Mouse (Mus musculus) forebrain, postnatal 0 days (tissue): ENCODE results near the gene Nup205. TPM values are rescaled to one million over a fixed set of nuclear protein-coding genes. Genes with fewer than 3 reads are reported as not detected.

Source experiments
- ATAC-seq: fragments of 200-750 bp; cut with Nextera tagmentation; 2 replicates; pipeline ENCODE4 v1.8.0; 2017; ENCODE audit warnings: mild to moderate bottlenecking, moderate library complexity
- DNase-seq: peaks from one replicate; pipeline ENCODE4 v3.0.0-alpha.2; 2015
- H3K27ac ChIP-seq: fragments of 300-500 bp; sonication (generic); 2 replicates; pipeline ENCODE4 v1.5.1; 2014; ENCODE audit warnings: low read depth, mild to moderate bottlenecking, antibody characterized with exemption, low read length, moderate library complexity, mixed read lengths
- H3K27me3 ChIP-seq: fragments of 300-500 bp; sonication (generic); 2 replicates; pipeline ENCODE4 v1.6.1; 2014; ENCODE audit warnings: mild to moderate bottlenecking, low read length, mixed read lengths; ENCODE audit not compliant: insufficient read depth
- H3K36me3 ChIP-seq: fragments of 300-500 bp; sonication (generic); 2 replicates; pipeline ENCODE4 v1.6.1; 2014; ENCODE audit warnings: mild to moderate bottlenecking, moderate library complexity; ENCODE audit not compliant: insufficient read depth
- H3K4me1 ChIP-seq: fragments of 300-500 bp; sonication (generic); 2 replicates; pipeline ENCODE4 v1.6.1; 2014; ENCODE audit warnings: antibody characterized with exemption; ENCODE audit not compliant: insufficient read depth
- H3K4me2 ChIP-seq: fragments of 300-500 bp; sonication (generic); 2 replicates; pipeline ENCODE4 v1.6.1; 2014; ENCODE audit warnings: low read depth, mild to moderate bottlenecking, moderate library complexity
- H3K4me3 ChIP-seq: fragments of 300-500 bp; sonication (generic); 2 replicates; pipeline ENCODE4 v1.5.1; 2014; ENCODE audit warnings: low read depth, low read length, mixed read lengths
- H3K9ac ChIP-seq: fragments of 300-500 bp; sonication (generic); 2 replicates; pipeline ENCODE4 v1.6.1; 2014; ENCODE audit warnings: mild to moderate bottlenecking
- H3K9me3 ChIP-seq: fragments of 300-500 bp; sonication (generic); 2 replicates; pipeline ENCODE4 v1.6.1; 2016; ENCODE audit warnings: low read length
- CTCF ChIP-seq: sonication (generic); IDR thresholded peaks from 2 replicates; pipeline ENCODE4 v1.5.1; 2016; ENCODE audit warnings: antibody characterized with exemption, control low read depth, low read depth
- WGBS: fragments of 180-500 bp; shearing (Covaris S2); extraction: QIAGEN DNeasy Blood & Tissue Kit; methylation state at CpG from one replicate; pipeline ENCODE4 v1.1.7; 2014; 5-methylcytosine and 5-hydroxymethylcytosine counted together
- polyA plus RNA-seq: library from polyadenylated mRNA; unstranded; fragments of >200 nt; fragmentation: Nextera tagmentation; extraction: Ambion mirVana; gene quantifications from 2 replicates; pipeline ENCODE4 v1.2.1, GENCODE M21; 2015
- total RNA-seq: library from RNA; depleted of rRNA; stranded (reverse); fragments of >200 nt; gene quantifications from 2 replicates; pipeline ENCODE4 v1.2.3, GENCODE M21; 2014; rRNA removed

The Nup205 gene
- total and polyA plus RNA-seq, 2 experiments from 2014 or later = 10.7 to 55.3 TPM

- no peak overlapping the region for H3K27ac ChIP-seq
- peak; percentile 43 for DNase-seq
- H3K9ac ChIP-seq = no peak overlapping the region
- 10% methylated on average over 7 of the region's 7 CpGs for WGBS
- no peak overlapping the region for H3K4me3 ChIP-seq
- no peaks in the 10 kb centered on the region for H3K9me3 ChIP-seq
- H3K4me1 ChIP-seq = peaks cover 10% of the 10 kb centered on the region; the same call in 1 of the 2 replicates
- TF ChIP-seq CTCF = no peak
- H3K36me3 ChIP-seq = no peaks in the 10 kb centered on the region
- no peak overlapping the region for H3K4me2 ChIP-seq
- no peaks in the 10 kb centered on the region for H3K27me3 ChIP-seq
- ATAC-seq = peak; percentile 75
These were observed 111.7 kb downstream of the Nup205 start for GRCm38 (mm10) chr6:35288920-35289319.

- Histone ChIP-seq H3K4me3 (no peak overlapping the region), H3K4me2 (no peak overlapping the region), H3K4me1 (peaks cover 10% of the 10 kb centered on the region; the same call in 1 of the 2 replicates), H3K27ac (no peak overlapping the region), H3K9me3 (no peaks in the 10 kb centered on the region), H3K9ac (no peak overlapping the region), H3K36me3 (no peaks in the 10 kb centered on the region), H3K27me3 (no peaks in the 10 kb centered on the region)
- WGBS = 96% methylated on average over 8 of the region's 8 CpGs
- ATAC-seq (no peak), DNase-seq (no peak)
- no peak for TF ChIP-seq CTCF
These were observed 112.5 kb downstream of the Nup205 start for GRCm38 (mm10) chr6:35289676-35290075.

GRCm38 (mm10) chr6:35294964-35295363 is 117.7 kb downstream of the Nup205 start:
- Histone ChIP-seq H3K4me1 (no peaks in the 10 kb centered on the region), H3K36me3 (no peaks in the 10 kb centered on the region), H3K9me3 (no peaks in the 10 kb centered on the region), H3K27ac (no peak overlapping the region), H3K27me3 (no peaks in the 10 kb centered on the region), H3K9ac (no peak overlapping the region), H3K4me2 (no peak overlapping the region), H3K4me3 (no peak overlapping the region)
- ATAC-seq (no peak), DNase-seq (no peak)
- WGBS = 86% methylated on average over 2 of the region's 2 CpGs
- no peak for TF ChIP-seq CTCF

- Histone ChIP-seq H3K4me3 (no peak overlapping the region), H3K9ac (no peak overlapping the region), H3K36me3 (no peaks in the 10 kb centered on the region), H3K9me3 (no peaks in the 10 kb centered on the region), H3K27me3 (no peaks in the 10 kb centered on the region), H3K4me1 (no peaks in the 10 kb centered on the region), H3K27ac (no peak overlapping the region), H3K4me2 (no peak overlapping the region)
- DNase-seq = peak; percentile 31
- WGBS = 25% methylated on average over 2 of the region's 2 CpGs
- peak; percentile 70 for ATAC-seq
- no peak for TF ChIP-seq CTCF
These were observed 119.8 kb downstream of the Nup205 start for GRCm38 (mm10) chr6:35297001-35297400.

Other genes with a start within 250 kb of the Nup205 start
- 1.1 and 1.9 TPM in 2 replicates for gene Slc23a4, start 189.0 kb upstream of the Nup205 start, total RNA-seq
- 0.48 and 0.52 TPM in 2 replicates for gene Slc23a4, start 189.0 kb upstream of the Nup205 start, polyA plus RNA-seq
- 29.4 and 30.9 TPM in 2 replicates for gene Cnot4, start 43.7 kb upstream of the Nup205 start, total RNA-seq
- 18.8 and 25.5 TPM in 2 replicates for gene Cnot4, start 43.7 kb upstream of the Nup205 start, polyA plus RNA-seq
- gene Slc13a4, start 130.7 kb downstream of the Nup205 start, total RNA-seq = 11.2 and 17.8 TPM in 2 replicates
- gene Slc13a4, start 130.7 kb downstream of the Nup205 start, polyA plus RNA-seq = 13.3 and 14.3 TPM in 2 replicates
- 0.86 and 2.4 TPM in 2 replicates for gene Fam180a, start 148.7 kb downstream of the Nup205 start, total RNA-seq
- 3.0 and 4.7 TPM in 2 replicates for gene Fam180a, start 148.7 kb downstream of the Nup205 start, polyA plus RNA-seq